Mouse (Mus musculus): ENCODE results near the gene Mpnd.
A peak's percentile ranks its signal among the peaks of the same experiment; 100 is the strongest.
"Not testable (repeated sequence)": the region's sequence is repeated elsewhere in the genome, so short reads cannot be mapped to it uniquely, and the experiment has no call there.

The Mpnd gene

GRCm38 (mm10) chr17:56038583-56039261 lies 33.2 kb downstream of the Mpnd start:
- DNase-seq (ENCODE audit: low spot score): no peak

GRCm38 (mm10) chr17:56039345-56039744 lies 33.8 kb downstream of the Mpnd start:
- no peak for DNase-seq (ENCODE audit: low spot score)

GRCm38 (mm10) chr17:56040030-56040856 lies 34.7 kb downstream of the Mpnd start, which contains the start of gene Chaf1a:
Gene Chaf1a (plus strand): TSS chr17:56040439.
- DNase-seq (ENCODE audit: low spot score): peak; percentile 99

GRCm38 (mm10) chr17:56040857-56041163 lies 35.3 kb downstream of the Mpnd start:
- DNase-seq (ENCODE audit: low spot score): no peak

GRCm38 (mm10) chr17:56051369-56051768 lies 45.9 kb downstream of the Mpnd start:
- DNase-seq (ENCODE audit: low spot score): no peak

- no peak for DNase-seq (ENCODE audit: low spot score)
Observed at GRCm38 (mm10) chr17:56054938-56055337, 49.4 kb downstream of the Mpnd start.

GRCm38 (mm10) chr17:56055945-56056678 lies 50.6 kb downstream of the Mpnd start:
- DNase-seq (ENCODE audit: low spot score): no peak

GRCm38 (mm10) chr17:56057381-56058120 lies 52.0 kb downstream of the Mpnd start:
- no peak for DNase-seq (ENCODE audit: low spot score)

GRCm38 (mm10) chr17:56062081-56062480 lies 56.6 kb downstream of the Mpnd start:
- DNase-seq (ENCODE audit: low spot score): no peak

- not testable (repeated sequence) for DNase-seq (ENCODE audit: low spot score)
Observed at GRCm38 (mm10) chr17:56065715-56066114, 60.2 kb downstream of the Mpnd start.
